Mouse (Mus musculus) kidney, postnatal 36 days (tissue): ENCODE measurements around the gene Zfp82.
"Not testable (repeated sequence)": the region's sequence is repeated elsewhere in the genome, so short reads cannot be mapped to it uniquely, and the experiment has no call there.

Experiments used
- DNase-seq, 2 experiments: peaks; one replicate each; pipeline ENCODE4 v3.0.0; 2021 to 2022; ENCODE audit warnings: mixed read lengths in 2 of 2

Zfp82 gene

DNA sequence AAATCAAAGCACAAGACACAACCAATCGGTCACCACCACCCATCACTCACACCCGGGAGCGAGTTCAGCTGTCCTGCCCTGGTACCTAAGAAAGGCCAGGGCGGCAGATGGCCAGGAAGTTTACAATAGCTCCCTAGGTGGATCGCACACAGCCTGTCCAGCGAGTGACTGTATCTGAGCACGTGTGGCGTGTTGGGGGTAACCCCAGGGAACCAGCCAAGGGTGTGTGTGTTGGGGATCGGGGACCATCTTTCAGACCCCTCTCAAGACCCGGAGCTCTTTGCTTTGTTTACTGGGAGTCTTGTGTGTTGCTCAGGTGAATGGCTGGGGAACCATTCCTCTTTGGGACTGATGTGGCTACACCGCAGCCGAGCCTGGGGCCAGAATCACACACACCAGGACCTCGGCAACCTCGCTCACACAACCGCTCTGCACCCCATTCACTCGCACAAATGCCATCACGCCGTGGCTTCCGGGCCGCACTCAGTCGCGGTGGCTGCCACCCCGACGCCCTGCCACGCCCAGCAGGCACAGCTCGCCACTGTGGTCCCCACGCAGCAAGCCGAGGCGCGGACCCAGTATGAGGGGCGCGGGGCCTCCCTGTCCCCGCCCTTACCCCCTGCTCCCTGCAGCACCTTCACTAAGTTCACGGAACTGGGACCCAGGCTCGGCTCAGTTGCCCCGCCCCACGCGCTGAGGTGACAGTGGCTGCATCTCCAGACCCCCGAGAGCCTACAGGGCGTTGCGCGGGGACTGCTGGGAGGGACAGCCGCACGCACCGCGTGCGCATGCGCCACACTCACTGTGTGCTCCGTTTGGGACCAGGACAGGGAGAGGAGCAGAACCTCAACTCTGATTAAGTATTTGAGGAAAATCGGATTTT lies at the start of gene Zfp82:
Gene Zfp82 (minus strand): TSS at position 755 of the 883 bp plus-strand sequence.
- DNase-seq, result peak; percentile 74 to 85

DNA sequence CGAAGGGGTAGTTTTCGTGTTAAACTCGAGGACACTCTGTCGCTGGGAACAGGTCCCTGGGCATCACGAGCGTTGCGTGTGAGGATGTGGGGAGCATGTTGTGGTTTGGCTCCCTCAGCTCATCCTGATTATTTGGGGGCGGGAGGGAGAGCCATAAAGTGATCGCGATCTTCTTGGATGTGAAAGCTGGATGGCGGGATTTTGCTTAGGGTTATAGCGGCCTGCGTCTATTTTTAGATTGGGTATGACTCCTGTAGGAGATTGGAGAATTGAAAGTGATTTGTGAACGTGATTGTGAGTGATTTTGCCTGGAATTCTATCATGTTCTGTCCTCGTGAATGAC lies 49.5 kb upstream of the Zfp82 start:
- no peak for DNase-seq

DNA sequence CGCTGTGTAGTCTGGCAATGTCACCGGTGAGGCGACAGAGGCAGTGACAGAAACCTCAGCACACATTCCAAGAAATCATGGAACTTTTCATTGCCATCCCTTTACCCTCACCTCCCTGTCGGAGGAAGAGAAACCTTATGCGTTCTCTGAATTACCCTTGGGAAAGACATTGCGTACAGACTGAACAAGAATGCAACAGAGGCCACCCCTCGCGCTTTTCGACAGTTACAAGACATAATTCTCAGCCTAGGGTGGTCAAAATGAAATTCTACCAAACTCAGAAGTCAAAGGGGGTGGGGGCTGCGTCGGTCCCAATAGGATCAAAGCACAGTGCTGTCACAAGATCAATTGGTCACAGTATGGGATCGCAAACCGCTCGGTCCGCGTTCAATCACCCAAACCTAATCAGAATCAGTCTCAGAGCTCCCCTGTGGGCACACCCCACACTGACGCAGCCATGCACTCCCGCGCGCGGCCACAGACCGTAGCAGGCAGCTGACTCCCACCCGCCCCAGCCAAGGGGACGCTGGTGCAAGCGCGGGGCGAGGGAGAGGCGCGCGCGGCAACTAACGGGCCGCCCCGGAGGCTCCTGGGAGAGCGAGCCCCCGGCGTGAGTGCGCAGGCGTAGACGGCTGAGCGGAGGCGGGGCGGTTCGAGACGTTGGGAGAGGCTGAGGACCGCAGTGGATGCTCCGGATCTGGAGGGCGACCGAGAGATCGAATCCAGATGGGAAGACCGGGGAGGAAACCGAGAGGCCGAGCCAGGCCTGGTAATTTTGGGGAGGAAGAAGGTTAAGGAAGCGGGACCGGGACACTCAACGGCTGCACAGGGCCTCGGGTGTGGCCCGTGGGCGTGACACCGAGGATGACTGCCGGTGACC lies 48.8 kb upstream of the Zfp82 start, which contains the start of gene Zfp382:
Gene Zfp382 (plus strand): TSS at position 635 of the 880 bp plus-strand sequence.
- DNase-seq, result peak; percentile 86 to 93

DNA sequence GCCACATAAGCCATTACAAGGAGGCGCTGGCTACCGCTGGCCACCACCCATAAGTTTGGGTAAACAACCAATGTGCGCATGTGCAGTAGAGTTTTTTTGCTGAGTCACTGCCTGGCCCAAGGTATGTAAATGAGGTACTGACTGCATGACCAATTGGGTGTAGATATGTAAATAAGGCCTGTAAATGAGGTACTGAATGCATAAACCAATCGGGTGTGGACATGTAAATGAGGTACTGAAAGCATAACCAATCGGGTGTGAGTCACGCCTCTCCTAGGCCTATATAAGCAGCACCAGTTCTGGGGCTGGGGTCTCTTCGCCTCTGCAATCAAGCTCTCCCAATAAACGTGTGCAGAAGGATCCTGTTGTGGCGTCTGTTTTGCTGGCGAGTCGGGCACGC lies 45.2 kb upstream of the Zfp82 start:
- DNase-seq, result not testable (repeated sequence)

DNA sequence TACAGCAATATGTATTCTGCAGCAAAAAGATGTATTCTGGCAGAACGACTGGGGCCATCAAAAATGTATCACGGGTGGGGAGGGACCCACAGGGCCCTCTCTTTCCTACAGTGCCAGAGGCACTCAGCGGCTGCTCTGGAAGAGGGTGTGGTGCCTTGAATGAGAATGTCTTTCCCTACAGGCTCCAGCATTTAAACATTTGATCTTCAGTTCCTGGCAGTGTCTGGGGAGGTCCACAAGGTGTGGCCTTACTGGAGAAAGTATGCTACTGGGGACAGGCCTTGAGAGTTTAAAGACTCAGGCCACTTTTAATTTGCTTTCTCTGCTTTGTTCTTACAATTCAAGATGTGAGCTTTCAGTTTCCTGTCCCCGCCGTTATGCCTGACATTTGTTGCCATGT lies 43.4 kb upstream of the Zfp82 start:
- no peak for DNase-seq

DNA sequence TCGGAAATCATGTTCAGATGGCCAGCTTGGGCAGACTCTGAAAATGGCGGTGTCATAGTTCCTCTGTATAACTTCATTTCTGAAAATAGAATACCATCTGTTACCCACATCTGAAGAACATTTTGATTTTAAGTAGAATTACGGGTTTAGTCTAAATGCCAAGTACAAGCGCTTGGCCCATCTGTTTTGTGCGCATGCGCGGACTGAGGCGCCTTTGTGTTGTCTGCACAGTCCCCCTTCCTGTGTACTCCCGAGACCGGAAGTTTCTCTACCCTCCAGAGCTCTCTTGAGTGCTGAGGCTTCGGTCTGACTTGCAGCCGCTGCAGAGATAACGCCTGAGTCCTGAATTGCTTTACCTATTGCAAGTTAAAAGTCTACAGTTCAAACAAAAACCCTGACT lies 26.6 kb upstream of the Zfp82 start:
- DNase-seq, result peak in 1 of 2 experiments; percentile 20

DNA sequence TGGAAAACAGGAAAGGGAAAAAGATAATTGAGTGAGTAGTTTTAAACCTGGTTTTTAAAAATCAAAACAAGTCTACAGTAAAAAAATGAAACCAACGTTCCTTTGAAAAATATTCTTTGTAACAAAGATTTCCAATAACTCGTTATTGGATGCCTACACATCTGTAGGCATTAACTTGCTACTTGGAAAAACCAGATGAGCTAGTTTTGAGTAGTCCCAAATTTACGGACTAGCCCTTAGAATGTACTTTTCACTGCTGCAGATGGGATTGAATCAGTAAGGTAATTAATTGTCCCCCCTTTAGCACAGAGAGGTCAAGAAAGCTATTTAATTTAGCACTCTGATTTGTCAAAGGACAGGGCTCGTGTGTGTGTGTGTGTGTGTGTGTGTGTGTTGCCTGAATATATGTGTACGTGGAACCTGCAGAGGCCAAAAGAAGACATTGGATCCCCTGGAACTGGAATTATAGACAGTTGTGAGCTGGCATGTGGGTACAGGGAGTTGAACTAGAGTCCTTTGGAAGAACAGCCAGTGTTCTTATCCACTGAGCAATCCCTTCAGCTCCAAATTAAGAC lies 22.9 kb upstream of the Zfp82 start:
- no peak for DNase-seq

DNA sequence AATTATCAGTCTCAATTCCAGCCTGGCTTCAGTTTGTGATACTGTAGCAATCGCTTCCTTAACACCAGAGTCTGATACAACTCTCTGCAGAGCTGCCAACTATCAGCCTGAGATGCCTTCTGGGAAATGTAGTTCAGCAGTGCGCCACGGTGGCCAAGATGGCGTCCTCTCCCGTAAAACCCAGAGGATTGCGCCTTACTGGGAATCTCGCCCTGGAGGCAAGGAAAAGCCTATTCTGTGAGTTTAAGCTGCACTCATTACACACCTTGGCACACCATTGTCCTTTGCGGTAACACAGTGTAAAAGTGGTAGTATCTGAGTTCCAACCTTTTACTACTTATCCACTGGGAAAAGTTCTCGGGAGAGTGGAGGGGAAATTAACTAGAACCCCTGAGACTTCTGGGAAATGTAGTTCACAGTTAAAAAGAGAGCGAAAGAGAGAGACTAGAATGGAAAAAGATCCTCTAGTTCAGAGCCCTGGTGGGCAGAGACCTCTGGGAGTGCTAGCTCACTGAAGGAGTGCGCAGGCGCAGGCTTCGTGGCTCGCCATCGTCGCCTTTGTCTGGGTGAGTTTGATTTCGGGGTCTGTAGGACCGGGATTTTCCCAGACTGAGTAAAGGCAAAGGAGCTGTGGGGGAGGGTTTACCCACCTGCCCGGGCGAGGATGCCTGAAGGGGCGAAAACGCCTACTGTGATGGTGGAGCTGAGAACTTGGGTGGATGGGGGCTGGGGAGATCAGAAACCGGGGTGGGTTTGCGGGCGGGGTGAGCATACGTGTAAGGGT lies 22.1 kb upstream of the Zfp82 start, which contains the start of gene Zfp260:
Gene Zfp260 (plus strand): TSS at position 132 of the 784 bp plus-strand sequence.
- peak; percentile 92 to 93 for DNase-seq

DNA sequence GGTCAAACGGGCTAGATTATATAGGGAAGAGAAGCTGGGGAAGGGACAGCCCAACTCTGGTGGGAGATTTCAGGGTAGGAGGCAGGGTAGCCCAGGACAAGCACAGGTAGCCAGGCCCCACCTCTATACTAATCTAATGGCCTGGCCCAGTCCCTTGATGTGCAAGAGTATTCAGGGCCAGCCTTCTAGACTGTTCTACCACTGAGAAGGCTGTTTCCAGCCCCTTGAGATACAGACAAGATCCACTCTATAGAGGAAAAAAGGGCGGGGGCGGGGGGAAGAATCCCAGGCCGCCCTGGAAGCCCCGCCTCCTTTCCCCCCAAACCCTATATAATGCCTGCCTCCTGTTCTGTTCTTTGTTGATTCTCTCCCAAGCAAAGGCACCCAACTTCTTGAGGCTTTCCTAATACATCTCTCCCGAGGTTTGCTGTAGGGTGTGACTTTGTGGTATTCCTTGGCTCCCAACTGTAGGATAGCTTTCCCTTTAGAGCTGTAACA lies 21.3 kb upstream of the Zfp82 start:
- DNase-seq, result no peak

DNA sequence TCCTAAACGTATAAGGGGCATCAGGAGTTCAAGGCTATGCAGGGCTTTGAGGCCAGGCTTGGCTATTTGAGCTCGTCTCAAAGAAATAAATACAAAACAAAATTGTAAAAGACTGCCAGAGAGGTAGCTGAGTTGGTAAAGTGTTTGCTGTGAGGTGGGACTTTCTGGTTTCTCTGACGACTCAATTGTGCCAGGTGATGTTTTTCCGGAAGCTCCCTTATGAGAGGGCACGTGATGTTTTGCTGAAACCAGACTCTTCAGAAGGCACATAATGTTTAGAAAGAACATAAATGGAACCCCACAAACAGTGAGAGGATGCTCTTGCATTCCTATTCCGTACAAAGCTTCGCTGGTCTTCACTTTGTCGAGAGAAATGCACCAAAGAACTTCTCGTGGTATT lies 20.0 kb upstream of the Zfp82 start:
- no peak for DNase-seq

DNA sequence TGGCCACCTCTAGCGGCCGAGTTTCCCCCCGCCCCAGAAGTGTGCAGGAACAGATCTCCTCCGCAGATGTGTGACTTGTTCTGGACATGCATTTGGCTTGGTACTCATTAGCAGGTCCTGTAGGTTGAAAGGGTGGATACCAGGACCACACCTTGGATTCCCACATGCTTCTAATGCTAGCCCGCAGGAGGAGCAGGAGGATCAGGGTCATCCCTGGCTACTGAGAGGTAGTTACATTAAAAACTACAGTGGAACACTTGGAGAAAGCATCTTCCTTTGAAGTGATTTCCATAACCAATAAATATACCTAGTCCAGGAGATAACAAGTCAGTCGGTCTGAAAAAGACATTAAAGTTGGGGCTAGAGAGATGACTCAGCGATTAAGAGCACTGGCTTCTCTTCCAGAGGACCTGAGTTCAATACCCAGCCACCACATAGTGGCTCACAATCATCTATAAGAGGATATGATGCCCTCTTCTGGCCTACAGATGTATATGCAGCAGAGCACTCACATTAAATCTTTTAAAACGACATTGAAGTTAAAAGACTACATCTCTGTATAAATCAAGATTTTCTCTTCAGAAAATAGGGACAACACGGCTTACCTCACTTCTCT lies 18.4 kb upstream of the Zfp82 start:
- no peak for DNase-seq

DNA sequence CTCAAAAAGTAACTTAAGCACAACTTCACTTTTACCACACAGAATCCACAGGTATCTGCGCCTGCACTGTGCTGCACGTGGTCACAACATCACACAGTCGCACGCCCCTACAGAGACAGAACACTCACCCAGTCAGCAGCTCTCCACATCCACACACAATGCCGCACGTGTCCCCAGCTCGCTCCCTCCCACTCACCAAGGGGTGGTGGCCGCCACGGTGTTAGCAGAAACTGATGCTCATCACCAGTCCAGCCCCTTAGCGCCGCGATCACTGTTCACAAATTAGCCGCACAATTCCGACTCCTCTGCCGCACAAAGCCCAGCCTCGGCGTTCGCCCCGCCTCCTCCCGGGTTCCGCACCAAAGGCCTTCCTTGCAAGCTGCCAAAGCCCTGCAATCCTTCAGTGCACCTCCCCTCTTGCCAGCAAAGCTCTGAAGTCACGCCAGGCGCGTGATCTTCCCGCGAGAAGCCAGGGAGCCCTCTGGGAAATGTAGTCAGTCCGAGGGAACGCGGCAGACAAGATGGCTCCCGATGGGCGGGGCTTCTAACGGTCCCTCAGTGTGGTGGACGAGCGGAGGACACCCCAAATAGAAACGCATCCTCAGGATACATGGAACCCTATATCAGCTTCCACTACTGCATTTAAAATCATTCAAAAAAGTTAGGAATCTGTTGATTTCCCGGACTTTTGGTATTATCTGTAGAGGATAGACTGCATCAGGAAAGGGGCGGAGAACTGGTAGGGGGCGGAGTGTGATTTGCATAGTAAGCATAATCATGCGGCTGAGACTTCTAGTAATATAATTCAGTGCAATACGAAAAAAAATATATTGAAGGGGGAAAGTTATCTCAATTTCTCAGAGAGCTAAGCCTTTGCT lies 17.6 kb upstream of the Zfp82 start, which contains the start of the genes Gm26920 and Zfp566:
Gene Gm26920 (minus strand): TSS at position 319 of the 878 bp plus-strand sequence.
Gene Zfp566 (minus strand): TSS at position 436 of the 878 bp plus-strand sequence.
- peak; percentile 97 to 98 for DNase-seq

DNA sequence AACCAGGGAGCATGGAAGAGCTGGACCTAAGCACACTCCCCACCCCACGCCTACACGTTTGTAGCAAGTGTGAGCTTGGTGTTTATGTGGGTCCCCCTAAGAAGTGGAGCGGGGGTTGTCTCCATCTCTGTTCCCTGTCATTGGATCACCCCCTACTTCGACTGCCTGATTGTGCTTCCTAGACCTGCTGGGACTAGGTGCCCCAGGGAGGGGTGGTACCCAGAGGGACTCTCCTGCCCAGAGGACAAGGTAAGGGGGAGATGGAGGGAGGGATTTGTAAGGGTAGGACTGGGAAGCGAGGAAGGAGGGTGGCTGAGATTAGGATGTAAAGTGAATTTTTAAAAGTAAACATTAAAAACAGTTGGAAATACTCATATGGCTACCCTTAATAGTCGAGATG lies 16.7 kb upstream of the Zfp82 start:
- no peak for DNase-seq

DNA sequence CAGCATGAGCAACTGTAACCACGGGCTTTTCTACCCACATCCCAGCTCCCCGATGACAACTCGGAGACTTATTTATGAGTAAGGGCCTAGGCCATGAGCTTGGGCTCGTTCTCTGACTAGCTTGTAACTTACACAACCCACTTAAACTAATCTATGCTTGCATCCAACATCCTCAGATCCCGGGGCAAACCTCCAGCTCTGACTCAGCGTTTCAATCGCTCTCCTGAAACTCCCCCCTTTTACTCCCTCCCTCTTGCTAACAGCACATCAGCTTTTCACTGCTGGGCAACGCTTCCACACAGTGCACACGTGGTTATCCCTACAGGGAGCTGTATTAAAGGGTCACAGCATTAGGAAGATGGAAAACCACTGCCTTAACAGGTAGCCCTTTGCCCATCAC lies 13.8 kb upstream of the Zfp82 start:
- no peak for DNase-seq

DNA sequence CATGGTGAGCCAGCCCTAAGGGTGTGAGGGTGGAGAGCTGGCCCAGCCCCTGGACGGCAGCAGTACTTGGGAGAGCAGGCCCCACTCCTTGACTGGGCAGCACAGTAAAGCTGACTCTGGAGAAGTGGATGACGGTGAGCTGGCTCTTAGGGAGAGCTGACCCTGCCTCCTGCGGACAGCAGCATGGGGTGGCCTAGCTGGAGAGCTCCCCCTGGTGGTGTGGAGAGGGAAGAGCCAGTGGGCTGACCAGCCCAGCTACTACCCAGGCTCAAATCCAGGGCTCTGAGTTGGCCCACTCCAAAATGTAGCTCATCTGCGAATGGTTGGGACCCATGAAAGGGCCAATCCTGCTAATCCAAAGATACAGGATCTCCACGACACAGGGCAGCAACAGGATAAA lies 8.1 kb downstream of the Zfp82 start:
- no peak for DNase-seq

DNA sequence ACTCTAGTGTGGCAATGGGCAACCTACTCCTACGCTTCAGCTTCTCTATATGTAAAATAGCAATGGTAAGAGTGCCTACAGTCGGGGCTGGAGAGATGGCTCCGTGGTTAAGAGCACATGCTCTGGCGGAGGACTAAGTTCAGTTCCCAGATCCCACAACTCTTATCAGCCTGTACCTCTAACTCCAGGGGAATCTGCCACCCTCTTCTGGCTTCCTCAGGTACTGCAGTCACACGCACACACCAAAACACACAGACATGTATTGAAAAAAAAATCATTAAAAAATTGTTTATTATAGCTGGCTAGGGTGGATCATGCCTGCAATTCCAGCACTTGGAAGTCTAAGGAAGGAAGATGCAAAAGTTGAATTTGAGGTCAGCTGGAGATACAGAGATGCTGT lies 10.2 kb downstream of the Zfp82 start:
- peak in 1 of 2 experiments; percentile 54 for DNase-seq

DNA sequence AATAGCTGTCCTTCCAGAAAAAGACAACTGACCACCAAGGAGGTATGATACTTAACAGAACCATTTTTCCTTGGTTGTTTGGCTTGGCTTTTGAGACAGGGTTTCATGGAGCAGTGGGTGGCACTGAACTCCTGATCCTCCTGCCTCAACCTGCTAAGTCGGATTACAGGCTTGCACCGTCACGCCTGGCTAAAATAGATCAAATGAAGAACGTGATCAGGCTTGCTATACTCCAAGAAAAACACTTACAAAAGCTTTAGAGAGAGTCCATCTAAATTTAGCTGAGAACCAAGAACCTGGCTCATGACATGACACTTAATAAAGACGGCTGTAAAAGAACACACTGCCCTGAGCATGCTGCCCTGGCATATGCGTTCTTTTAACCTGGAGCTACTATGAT lies 12.4 kb downstream of the Zfp82 start:
- no peak for DNase-seq

DNA sequence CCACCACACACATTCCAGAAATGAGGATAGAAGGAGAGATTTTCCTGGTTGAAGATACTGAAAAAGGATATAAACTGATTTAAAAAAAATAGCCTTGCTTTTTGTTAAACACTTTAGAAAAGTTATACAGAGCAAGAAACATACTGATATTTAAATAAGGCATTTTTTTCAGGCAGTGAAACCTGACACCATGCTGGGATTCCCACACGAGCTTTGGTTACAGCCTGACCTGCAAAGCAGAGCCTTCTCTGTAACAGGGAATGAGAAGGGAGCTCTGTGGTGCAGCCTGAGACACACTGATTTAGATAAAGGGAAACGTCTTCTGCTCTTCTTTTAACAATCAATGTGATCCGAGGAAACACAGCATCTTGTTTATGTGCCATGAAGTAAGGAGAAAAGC lies 19.1 kb downstream of the Zfp82 start:
- no peak for DNase-seq

DNA sequence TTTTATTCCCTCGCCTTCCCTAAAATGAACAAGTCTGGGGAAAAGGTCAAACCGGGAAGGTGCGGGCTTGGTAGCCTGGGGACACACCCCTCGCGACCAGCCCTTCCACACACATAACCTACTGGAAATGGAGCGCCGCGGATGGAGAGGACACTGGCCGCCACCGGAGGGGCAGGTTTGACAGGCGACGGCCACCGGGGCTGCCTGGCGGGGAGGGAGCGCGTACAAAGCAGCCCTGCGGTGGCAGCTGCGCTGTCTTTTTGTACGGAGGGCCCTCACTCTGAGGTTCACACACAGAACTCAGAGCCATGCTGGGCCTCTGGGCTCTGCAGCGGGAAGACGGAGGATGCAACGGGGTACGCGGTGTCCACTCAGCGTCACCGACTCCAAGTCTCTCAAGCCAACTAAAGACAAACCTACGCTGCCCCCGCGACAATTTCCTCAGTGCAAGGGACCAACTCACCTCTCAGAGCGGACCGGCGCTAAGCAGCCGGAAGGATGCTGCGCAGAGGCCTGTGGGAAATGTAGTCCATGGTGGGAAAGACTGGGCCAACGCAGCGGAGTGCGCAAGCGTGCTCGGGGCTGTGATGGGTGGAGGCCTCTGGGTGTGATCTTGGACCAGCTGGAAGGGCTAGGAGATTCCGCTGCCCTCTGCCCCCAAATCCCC lies 21.7 kb downstream of the Zfp82 start, which contains the start of gene Zfp14:
Gene Zfp14 (minus strand): TSS at position 499 of the 667 bp plus-strand sequence.
- peak; percentile 90 to 95 for DNase-seq

DNA sequence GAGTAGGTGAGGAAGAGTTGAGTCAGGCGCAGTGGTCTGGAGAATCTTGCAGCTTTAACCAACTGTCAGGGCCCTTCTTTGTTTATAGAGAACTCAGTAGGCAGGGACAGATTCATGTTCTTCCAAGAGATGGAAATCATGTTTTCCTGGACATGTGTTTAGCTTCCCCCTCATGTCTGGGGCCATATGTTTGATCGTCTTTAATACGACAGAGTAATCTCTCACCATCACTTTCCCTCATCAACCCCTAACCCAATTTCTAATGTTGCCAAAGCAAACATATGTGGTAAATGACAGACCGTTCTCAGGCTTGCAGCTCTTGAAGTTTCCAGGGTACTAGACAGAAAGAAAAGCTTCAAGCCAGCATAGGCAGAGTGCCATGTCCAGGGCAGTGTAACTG lies 24.6 kb downstream of the Zfp82 start:
- no peak for DNase-seq
